In genomic region chr2:125863799-125864198, GRCm38 (mm10) we compare ENCODE assay signal across 26 mouse cellular contexts. TPM values are rescaled to one million over a fixed set of nuclear protein-coding genes. Genes with fewer than 3 reads are reported as not detected.
A peak's percentile ranks its signal among the peaks of the same experiment; 100 is the strongest.
DNase-seq lines count a peak whose midpoint lies in the region; ATAC-seq and TF ChIP-seq lines count a peak whose summit lies in the region.
"Had no signal": no experiment of that assay in that cellular context is flagged by ENCODE, and none has a peak within 500 bp of the region (broad histone marks: within the 10 kb centered on the region; RNA-seq: fewer than 3 reads in every experiment).

No protein-coding gene starts in this region.

- peak; percentile 28 for DNase-seq in liver
- DNase-seq in liver, embryonic 13.5 days = no peak
- DNase-seq in layer of hippocampus, adult 2 months (ENCODE audit: low spot score in 2 of 2) = no peak
- no peak for DNase-seq in kidney, adult 2 months
- DNase-seq in cerebellum, adult 9-11 months = no peak
- DNase-seq: adrenal gland, postnatal 10 days; adrenal gland, postnatal 36 days; cerebellum, adult 18-20 months; cerebellum, postnatal 10 days; cerebellum, postnatal 36 days; embryo, embryonic 11 days; gastrocnemius, postnatal 25 days; heart, adult 18-20 months; heart, postnatal 10 days; heart, postnatal 36 days had no signal

- WGBS in liver, embryonic 13.5 days (ENCODE audit: insufficient replicate concordance) = 36% methylated on average over 3 of the region's 3 CpGs
- 35% methylated on average over 3 of the region's 3 CpGs for WGBS in liver, embryonic 16.5 days (ENCODE audit: insufficient replicate concordance)
- 88% methylated on average over 3 of the region's 3 CpGs for WGBS in kidney, adult 2 months

- H3K36me3 ChIP-seq in liver, embryonic 13.5 days = no peaks in the 10 kb centered on the region
- no peaks in the 10 kb centered on the region for H3K36me3 ChIP-seq in liver, embryonic 16.5 days (ENCODE audit: control insufficient read depth, insufficient read depth)
- H3K36me3 ChIP-seq in kidney, adult 2 months (ENCODE audit: control insufficient read depth, insufficient read depth, low read length) = no peaks in the 10 kb centered on the region
- H3K36me3 ChIP-seq: embryonic facial prominence, embryonic 10.5 days; forebrain, embryonic 12.5 days; forebrain, embryonic 15.5 days; heart, embryonic 12.5 days; heart, embryonic 15.5 days; hindbrain, embryonic 10.5 days; hindbrain, embryonic 13.5 days had no signal

- no peak for TF ChIP-seq POLR2A in kidney, adult 2 months (IDR thresholded peaks at IDR 0.05; ENCODE audit: low read depth, low read length)

- peak overlapping the region; percentile 47 for H3K4me2 ChIP-seq in liver, embryonic 13.5 days
- peak overlapping the region; percentile 34 for H3K4me2 ChIP-seq in liver, embryonic 16.5 days (ENCODE audit: low read depth, low read length)
- H3K4me2 ChIP-seq: embryonic facial prominence, embryonic 13.5 days; forebrain, embryonic 12.5 days; forebrain, embryonic 15.5 days; heart, embryonic 12.5 days; heart, embryonic 15.5 days; hindbrain, embryonic 13.5 days had no signal

- no peak for TF ChIP-seq CTCF in layer of hippocampus, adult 2 months (conservative IDR thresholded peaks at IDR 0.05)
- no peak for TF ChIP-seq CTCF in kidney, adult 2 months (conservative IDR thresholded peaks at IDR 0.05; ENCODE audit: insufficient read depth, insufficient read length, low read depth, low read length)

- no peak overlapping the region for H3K4me3 ChIP-seq in liver, embryonic 13.5 days (replicated peaks)
- no peak overlapping the region for H3K4me3 ChIP-seq in liver, embryonic 16.5 days (ENCODE audit: low read depth, low read length)
- no peak overlapping the region for H3K4me3 ChIP-seq in layer of hippocampus, adult 2 months
- no peak overlapping the region for H3K4me3 ChIP-seq in kidney, adult 2 months (ENCODE audit: insufficient read depth, low read depth, low read length)
- H3K4me3 ChIP-seq: embryonic facial prominence, embryonic 10.5 days; embryonic facial prominence, embryonic 13.5 days; erythroblast, embryonic 14.5 days; forebrain, embryonic 12.5 days; forebrain, embryonic 15.5 days; heart, embryonic 12.5 days; heart, embryonic 15.5 days; hindbrain, embryonic 10.5 days; hindbrain, embryonic 13.5 days had no signal

- no peaks in the 10 kb centered on the region for H3K9me3 ChIP-seq in liver, embryonic 13.5 days (replicated peaks)
- H3K9me3 ChIP-seq in liver, embryonic 16.5 days (replicated peaks; ENCODE audit: control insufficient read depth, low read length) = no peaks in the 10 kb centered on the region
- H3K9me3 ChIP-seq: embryonic facial prominence, embryonic 10.5 days; embryonic facial prominence, embryonic 13.5 days; forebrain, embryonic 12.5 days; forebrain, embryonic 15.5 days; heart, embryonic 12.5 days; heart, embryonic 15.5 days; hindbrain, embryonic 10.5 days; hindbrain, embryonic 13.5 days had no signal

- H3K9ac ChIP-seq in liver, embryonic 13.5 days = no peak overlapping the region
- no peak overlapping the region for H3K9ac ChIP-seq in liver, embryonic 16.5 days (ENCODE audit: low read depth, low read length)
- H3K9ac ChIP-seq: embryonic facial prominence, embryonic 13.5 days; forebrain, embryonic 12.5 days; forebrain, embryonic 15.5 days; heart, embryonic 12.5 days; heart, embryonic 15.5 days; hindbrain, embryonic 13.5 days had no signal

- peaks cover 43% of the 10 kb centered on the region for H3K4me1 ChIP-seq in liver, embryonic 13.5 days (replicated peaks)
- peaks cover 38% of the 10 kb centered on the region for H3K4me1 ChIP-seq in liver, embryonic 16.5 days (ENCODE audit: control insufficient read depth, low read depth, low read length)
- peaks cover 2% of the 10 kb centered on the region; the same call in 1 of the 2 replicates for H3K4me1 ChIP-seq in kidney, adult 2 months (ENCODE audit: control insufficient read depth, insufficient read depth, low read length)

- H3K27me3 ChIP-seq in liver, embryonic 13.5 days = no peaks in the 10 kb centered on the region
- no peaks in the 10 kb centered on the region for H3K27me3 ChIP-seq in liver, embryonic 16.5 days (ENCODE audit: control insufficient read depth, insufficient read depth, low read depth, low read length)
- no peaks in the 10 kb centered on the region for H3K27me3 ChIP-seq in kidney, adult 2 months (replicated peaks; ENCODE audit: control insufficient read depth, insufficient read depth, low read length)
- H3K27me3 ChIP-seq: embryonic facial prominence, embryonic 13.5 days; forebrain, embryonic 12.5 days; forebrain, embryonic 15.5 days; heart, embryonic 12.5 days; heart, embryonic 15.5 days; hindbrain, embryonic 13.5 days had no signal

- peak overlapping the region; percentile 81 for H3K27ac ChIP-seq in liver, embryonic 13.5 days
- H3K27ac ChIP-seq in liver, embryonic 16.5 days (ENCODE audit: low read length) = peak overlapping the region; percentile 67
- H3K27ac ChIP-seq in layer of hippocampus, adult 2 months = no peak overlapping the region
- no peak overlapping the region for H3K27ac ChIP-seq in kidney, adult 2 months (ENCODE audit: insufficient read depth, low read depth, low read length)
- H3K27ac ChIP-seq: embryonic facial prominence, embryonic 10.5 days; embryonic facial prominence, embryonic 13.5 days; forebrain, embryonic 12.5 days; forebrain, embryonic 15.5 days; heart, embryonic 15.5 days; hindbrain, embryonic 10.5 days; hindbrain, embryonic 13.5 days had no signal

- peak; percentile 51 for ATAC-seq in liver, embryonic 13.5 days (ENCODE audit: low read depth)
- peak; percentile 14; the same call in 1 of the 2 replicates for ATAC-seq in liver, embryonic 16.5 days (ENCODE audit: low read depth)
- ATAC-seq: forebrain, embryonic 15.5 days; hindbrain, embryonic 16.5 days had no signal

RNA-seq across cellular contexts. Expression of gene Cops2, which starts 4.9 kb away (rescaled TPM):
- polyA plus RNA-seq in liver, embryonic 13.5 days (2015; fragmentation: Nextera tagmentation; extraction: Ambion mirVana) = 52.7 and 68.4 TPM in 2 replicates
- polyA plus RNA-seq in liver, embryonic 16.5 days (2015; fragmentation: Nextera tagmentation; extraction: Ambion mirVana) = 35.6 and 40.1 TPM in 2 replicates
- total RNA-seq in layer of hippocampus, adult 2 months (2021) = 100 to 1,000 TPM; 111 to 119 TPM
- 11.3 and 17.7 TPM in 2 replicates for polyA plus RNA-seq in kidney, adult 2 months (2012; rRNA removed)

RNA-seq across cellular contexts. Expression of gene Galk2, which starts 4.9 kb away (rescaled TPM):
- polyA plus RNA-seq in liver, embryonic 13.5 days (2015; fragmentation: Nextera tagmentation; extraction: Ambion mirVana) = 11.2 and 12.6 TPM in 2 replicates
- polyA plus RNA-seq in liver, embryonic 16.5 days (2015; fragmentation: Nextera tagmentation; extraction: Ambion mirVana) = 8.4 and 9.4 TPM in 2 replicates
- total RNA-seq in layer of hippocampus, adult 2 months (2021) = 10 to 100 TPM; 25.8 to 26.0 TPM
- 41.9 and 54.7 TPM in 2 replicates for polyA plus RNA-seq in kidney, adult 2 months (2012; rRNA removed)

Comparison
In these comparisons a context has a peak if more than half of its experiments do, and no peak if none do; other contexts are left out.
1. H3K27ac ChIP-seq: peak in liver, embryonic 13.5 days (single experiment) and liver, embryonic 16.5 days (single experiment); none in layer of hippocampus, adult 2 months (single experiment) and kidney, adult 2 months (single experiment).